Mouse (Mus musculus): ENCODE measurements around the gene Ltbp1. TPM values are rescaled to one million over a fixed set of nuclear protein-coding genes. Genes with fewer than 3 reads are reported as not detected.

Gene Ltbp1
- polyA plus RNA-seq, 1 experiment from 2014 or later = 53.9 TPM

GRCm38 (mm10) chr17:75171659-75172058, 166.3 kb downstream of the Ltbp1 start:
- peaks cover 4% of the 10 kb centered on the region; the same call in 1 of the 2 replicates for H3K4me1 ChIP-seq (ENCODE audit: control insufficient read depth, insufficient read depth, low read length)
- no peak overlapping the region for H3K9ac ChIP-seq (ENCODE audit: low read depth, low read length)
- no peak overlapping the region for H3K4me2 ChIP-seq (ENCODE audit: low read depth, low read length)
- no peaks in the 10 kb centered on the region for H3K36me3 ChIP-seq (ENCODE audit: control insufficient read depth, insufficient read depth, low read length)
- no peaks in the 10 kb centered on the region for H3K27me3 ChIP-seq (replicated peaks; ENCODE audit: control insufficient read depth, insufficient read depth, low read length)
- 77% methylated on average over 7 of the region's 7 CpGs for WGBS
- DNase-seq (ENCODE audit: low spot score) (no peak), ATAC-seq (ENCODE audit: low read depth) (no peak)
- no peak overlapping the region for H3K4me3 ChIP-seq (ENCODE audit: low read depth, low read length)
- no peaks in the 10 kb centered on the region for H3K9me3 ChIP-seq (ENCODE audit: control insufficient read depth, low read length)
- no peak overlapping the region for H3K27ac ChIP-seq (replicated peaks; ENCODE audit: low read depth, low read length)

- H3K9ac ChIP-seq (ENCODE audit: low read depth, low read length) = no peak overlapping the region
- H3K9me3 ChIP-seq (ENCODE audit: control insufficient read depth, low read length) = no peaks in the 10 kb centered on the region
- no peak overlapping the region for H3K27ac ChIP-seq (replicated peaks; ENCODE audit: low read depth, low read length)
- no peak overlapping the region for H3K4me2 ChIP-seq (ENCODE audit: low read depth, low read length)
- no peaks in the 10 kb centered on the region for H3K36me3 ChIP-seq (ENCODE audit: control insufficient read depth, insufficient read depth, low read length)
- WGBS = 89% methylated on average over 7 of the region's 7 CpGs
- H3K4me1 ChIP-seq (ENCODE audit: control insufficient read depth, insufficient read depth, low read length) = peaks cover 10% of the 10 kb centered on the region
- no peaks in the 10 kb centered on the region for H3K27me3 ChIP-seq (replicated peaks; ENCODE audit: control insufficient read depth, insufficient read depth, low read length)
- no peak for ATAC-seq (ENCODE audit: low read depth)
- DNase-seq (ENCODE audit: low spot score) = no peak
- H3K4me3 ChIP-seq (ENCODE audit: low read depth, low read length) = no peak overlapping the region
These were observed 167.4 kb downstream of the Ltbp1 start for GRCm38 (mm10) chr17:75172685-75173205.

GRCm38 (mm10) chr17:75174501-75174900, 169.1 kb downstream of the Ltbp1 start:
- H3K4me3 ChIP-seq (ENCODE audit: low read depth, low read length) = no peak overlapping the region
- H3K4me1 ChIP-seq (ENCODE audit: control insufficient read depth, insufficient read depth, low read length) = peaks cover 23% of the 10 kb centered on the region
- no peaks in the 10 kb centered on the region for H3K27me3 ChIP-seq (replicated peaks; ENCODE audit: control insufficient read depth, insufficient read depth, low read length)
- no peaks in the 10 kb centered on the region for H3K36me3 ChIP-seq (ENCODE audit: control insufficient read depth, insufficient read depth, low read length)
- H3K9ac ChIP-seq (ENCODE audit: low read depth, low read length) = no peak overlapping the region
- DNase-seq (ENCODE audit: low spot score) = no peak
- 69% methylated on average over 3 of the region's 3 CpGs for WGBS
- no peaks in the 10 kb centered on the region for H3K9me3 ChIP-seq (ENCODE audit: control insufficient read depth, low read length)
- no peak for ATAC-seq (ENCODE audit: low read depth)
- no peak overlapping the region for H3K4me2 ChIP-seq (ENCODE audit: low read depth, low read length)
- no peak overlapping the region for H3K27ac ChIP-seq (replicated peaks; ENCODE audit: low read depth, low read length)

GRCm38 (mm10) chr17:75177920-75178867, 172.8 kb downstream of the Ltbp1 start:
- ATAC-seq (ENCODE audit: low read depth) = peak; percentile 90
- peaks cover 28% of the 10 kb centered on the region for H3K4me1 ChIP-seq (ENCODE audit: control insufficient read depth, insufficient read depth, low read length)
- H3K27ac ChIP-seq (replicated peaks; ENCODE audit: low read depth, low read length) = peak overlapping the region; percentile 74
- H3K4me2 ChIP-seq (ENCODE audit: low read depth, low read length) = peak overlapping the region; percentile 55
- H3K27me3 ChIP-seq (replicated peaks; ENCODE audit: control insufficient read depth, insufficient read depth, low read length) = no peaks in the 10 kb centered on the region
- peak overlapping the region; percentile 30 for H3K4me3 ChIP-seq (ENCODE audit: low read depth, low read length)
- H3K36me3 ChIP-seq (ENCODE audit: control insufficient read depth, insufficient read depth, low read length) = no peaks in the 10 kb centered on the region
- peak overlapping the region; percentile 51 for H3K9ac ChIP-seq (ENCODE audit: low read depth, low read length)
- WGBS = 13% methylated on average over 24 of the region's 24 CpGs
- peak; percentile 96 for DNase-seq (ENCODE audit: low spot score)
- H3K9me3 ChIP-seq (ENCODE audit: control insufficient read depth, low read length) = no peaks in the 10 kb centered on the region

- H3K27me3 ChIP-seq (replicated peaks; ENCODE audit: control insufficient read depth, insufficient read depth, low read length) = no peaks in the 10 kb centered on the region
- no peaks in the 10 kb centered on the region for H3K9me3 ChIP-seq (ENCODE audit: control insufficient read depth, low read length)
- H3K4me2 ChIP-seq (ENCODE audit: low read depth, low read length) = peak overlapping the region; percentile 55
- DNase-seq (ENCODE audit: low spot score) (no peak), ATAC-seq (ENCODE audit: low read depth) (no peak)
- H3K9ac ChIP-seq (ENCODE audit: low read depth, low read length) = peak overlapping the region; percentile 51
- H3K4me3 ChIP-seq (ENCODE audit: low read depth, low read length) = peak overlapping the region; percentile 30
- WGBS = 23% methylated on average over 8 of the region's 8 CpGs
- peaks cover 28% of the 10 kb centered on the region for H3K4me1 ChIP-seq (ENCODE audit: control insufficient read depth, insufficient read depth, low read length)
- H3K36me3 ChIP-seq (ENCODE audit: control insufficient read depth, insufficient read depth, low read length) = no peaks in the 10 kb centered on the region
- H3K27ac ChIP-seq (replicated peaks; ENCODE audit: low read depth, low read length) = peak overlapping the region; percentile 74
These were observed 173.6 kb downstream of the Ltbp1 start for GRCm38 (mm10) chr17:75179001-75179400.

- Histone ChIP-seq H3K4me1 (ENCODE audit: control insufficient read depth, insufficient read depth, low read length) (peaks cover 28% of the 10 kb centered on the region), H3K4me2 (ENCODE audit: low read depth, low read length) (peak overlapping the region; percentile 55), H3K27me3 (replicated peaks; ENCODE audit: control insufficient read depth, insufficient read depth, low read length) (no peaks in the 10 kb centered on the region), H3K27ac (replicated peaks; ENCODE audit: low read depth, low read length) (no peak overlapping the region), H3K9ac (ENCODE audit: low read depth, low read length) (peak overlapping the region; percentile 36; the same call in 1 of the 2 replicates), H3K4me3 (ENCODE audit: low read depth, low read length) (0 out of 2 replicates have a peak overlapping the region, but pooled peaks have one; percentile 30), H3K9me3 (ENCODE audit: control insufficient read depth, low read length) (no peaks in the 10 kb centered on the region), H3K36me3 (ENCODE audit: control insufficient read depth, insufficient read depth, low read length) (0 out of 2 replicates have a peak, but pooled peaks cover under 1% of the 10 kb centered on the region)
- DNase-seq (ENCODE audit: low spot score) (no peak), ATAC-seq (ENCODE audit: low read depth) (no peak)
- 78% methylated on average over 4 of the region's 4 CpGs for WGBS
These were observed 174.9 kb downstream of the Ltbp1 start for GRCm38 (mm10) chr17:75180301-75180700.

GRCm38 (mm10) chr17:75180956-75181588, 175.7 kb downstream of the Ltbp1 start:
- 0 out of 2 replicates have a peak, but pooled peaks cover 6% of the 10 kb centered on the region for H3K36me3 ChIP-seq (ENCODE audit: control insufficient read depth, insufficient read depth, low read length)
- no peak overlapping the region for H3K9ac ChIP-seq (ENCODE audit: low read depth, low read length)
- no peak for ATAC-seq (ENCODE audit: low read depth)
- H3K27me3 ChIP-seq (replicated peaks; ENCODE audit: control insufficient read depth, insufficient read depth, low read length) = no peaks in the 10 kb centered on the region
- WGBS = 46% methylated on average over 12 of the region's 12 CpGs
- H3K27ac ChIP-seq (replicated peaks; ENCODE audit: low read depth, low read length) = no peak overlapping the region
- no peak for DNase-seq (ENCODE audit: low spot score)
- no peaks in the 10 kb centered on the region for H3K9me3 ChIP-seq (ENCODE audit: control insufficient read depth, low read length)
- peak overlapping the region; percentile 2; the same call in 1 of the 2 replicates for H3K4me3 ChIP-seq (ENCODE audit: low read depth, low read length)
- H3K4me2 ChIP-seq (ENCODE audit: low read depth, low read length) = peak overlapping the region; percentile 55
- peaks cover 28% of the 10 kb centered on the region for H3K4me1 ChIP-seq (ENCODE audit: control insufficient read depth, insufficient read depth, low read length)

- no peaks in the 10 kb centered on the region for H3K9me3 ChIP-seq (ENCODE audit: control insufficient read depth, low read length)
- 0 out of 2 replicates have a peak, but pooled peaks cover 6% of the 10 kb centered on the region for H3K36me3 ChIP-seq (ENCODE audit: control insufficient read depth, insufficient read depth, low read length)
- no peak for DNase-seq (ENCODE audit: low spot score)
- no peak overlapping the region for H3K4me2 ChIP-seq (ENCODE audit: low read depth, low read length)
- ATAC-seq (ENCODE audit: low read depth) = no peak
- H3K9ac ChIP-seq (ENCODE audit: low read depth, low read length) = no peak overlapping the region
- no peak overlapping the region for H3K4me3 ChIP-seq (ENCODE audit: low read depth, low read length)
- peaks cover 24% of the 10 kb centered on the region for H3K4me1 ChIP-seq (ENCODE audit: control insufficient read depth, insufficient read depth, low read length)
- no peaks in the 10 kb centered on the region for H3K27me3 ChIP-seq (replicated peaks; ENCODE audit: control insufficient read depth, insufficient read depth, low read length)
- whole genome bisulfite sequencing = 74% methylated on average over 14 of the region's 14 CpGs
- no peak overlapping the region for H3K27ac ChIP-seq (replicated peaks; ENCODE audit: low read depth, low read length)
These were observed 177.1 kb downstream of the Ltbp1 start for GRCm38 (mm10) chr17:75182319-75183001.

Measured in embryonic facial prominence, embryonic 14.5 days (tissue).